Mouse (Mus musculus) limb, embryonic 10.5 days (tissue): ENCODE data around the gene Cdc27. TPM values are rescaled to one million over a fixed set of nuclear protein-coding genes. Genes with fewer than 3 reads are reported as not detected.
A peak's percentile ranks its signal among the peaks of the same experiment; 100 is the strongest.
"Not testable (repeated sequence)": the region's sequence is repeated elsewhere in the genome, so short reads cannot be mapped to it uniquely, and the experiment has no call there.

ENCODE experiments used
- DNase-seq: peaks from one replicate; pipeline ENCODE4 v3.0.0-alpha.2; 2017; ENCODE audit warnings: low spot score
- H3K27ac ChIP-seq: fragments of 300-500 bp; sonication (generic); 2 replicates; pipeline ENCODE4 v1.5.1; 2016; ENCODE audit warnings: mild to moderate bottlenecking
- H3K27me3 ChIP-seq: fragments of 300-500 bp; sonication (generic); 2 replicates; pipeline ENCODE4 v1.6.1; 2016; ENCODE audit warnings: low read depth, mild to moderate bottlenecking; ENCODE audit not compliant: poor library complexity, severe bottlenecking
- H3K36me3 ChIP-seq: fragments of 300-500 bp; sonication (generic); 2 replicates; pipeline ENCODE4 v1.6.1; 2016; ENCODE audit warnings: mild to moderate bottlenecking, moderate library complexity
- H3K4me1 ChIP-seq: fragments of 300-500 bp; sonication (generic); 2 replicates; pipeline ENCODE4 v1.6.1; 2016
- H3K4me3 ChIP-seq: fragments of 300-500 bp; sonication (generic); 2 replicates; pipeline ENCODE4 v1.5.1; 2016; ENCODE audit warnings: mild to moderate bottlenecking, moderate library complexity
- H3K9me3 ChIP-seq: fragments of 300-500 bp; sonication (generic); replicated peaks from 2 replicates; pipeline ENCODE4 v1.6.1; 2016; ENCODE audit warnings: mild to moderate bottlenecking
- WGBS: fragments of 180-500 bp; shearing (Covaris S2); methylation state at CpG from one replicate; pipeline ENCODE4 v1.1.7; 2016; 5-methylcytosine and 5-hydroxymethylcytosine counted together
- polyA plus RNA-seq: library from polyadenylated mRNA; unstranded; fragments of >200 nt; fragmentation: Nextera tagmentation; extraction: Ambion mirVana; gene quantifications from 2 replicates; pipeline ENCODE4 v1.2.1, GENCODE M21; 2016

Gene Cdc27
- polyA plus RNA-seq, 1 experiment from 2014 or later: 60.4 TPM

DNA sequence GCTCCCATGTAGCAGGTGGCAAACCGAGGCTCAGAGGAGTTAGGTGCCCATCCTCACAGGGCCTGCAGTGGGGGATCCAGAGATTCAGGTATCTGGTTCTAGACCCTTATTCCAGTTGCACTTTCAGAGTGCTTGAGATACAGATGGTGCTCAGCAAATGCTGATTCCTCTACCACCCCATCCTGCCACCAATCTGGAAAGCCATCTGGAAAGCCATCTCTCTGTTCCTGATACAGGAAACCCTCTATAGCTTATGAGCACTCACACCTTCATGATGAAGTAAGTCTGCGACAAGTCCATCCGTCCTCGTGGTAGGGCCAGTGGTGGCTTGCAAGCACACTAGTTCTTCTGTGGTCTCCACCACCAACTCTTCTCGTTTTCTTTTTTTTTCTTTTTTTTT, 30.2 kb upstream of the Cdc27 start:
- DNase-seq: no peak
- Histone ChIP-seq H3K27me3 (peaks cover 11% of the 10 kb centered on the region), H3K4me1 (peaks cover 28% of the 10 kb centered on the region), H3K4me3 (no peak overlapping the region), H3K36me3 (no peaks in the 10 kb centered on the region), H3K9me3 (no peaks in the 10 kb centered on the region), H3K27ac (no peak overlapping the region)
- 95% methylated on average over 5 of the region's 5 CpGs for WGBS

DNA sequence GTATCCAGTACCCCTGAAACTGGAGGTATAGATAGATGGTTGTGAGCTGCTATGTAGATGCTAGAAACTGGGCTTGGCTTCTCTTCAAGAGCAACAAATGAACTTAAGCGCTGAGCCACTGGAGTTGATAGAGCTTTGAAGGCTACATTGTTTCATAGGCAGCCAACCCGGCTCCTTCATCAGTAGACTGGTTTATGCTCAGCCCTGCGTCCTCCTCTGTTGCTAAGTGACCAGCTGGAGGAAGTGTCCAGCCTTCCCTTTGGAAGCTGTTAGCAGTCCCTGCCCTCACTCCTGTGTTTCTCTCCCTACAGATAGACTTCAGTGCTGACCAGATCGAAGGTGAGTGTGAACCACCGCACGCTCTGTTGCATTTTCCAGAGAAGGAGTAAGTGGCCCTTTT, 29.7 kb upstream of the Cdc27 start:
- Histone ChIP-seq H3K4me1 (peaks cover 28% of the 10 kb centered on the region), H3K4me3 (no peak overlapping the region), H3K27me3 (peaks cover 11% of the 10 kb centered on the region), H3K27ac (no peak overlapping the region), H3K9me3 (no peaks in the 10 kb centered on the region), H3K36me3 (no peaks in the 10 kb centered on the region)
- WGBS: 86% methylated on average over 6 of the region's 6 CpGs
- DNase-seq: no peak

DNA sequence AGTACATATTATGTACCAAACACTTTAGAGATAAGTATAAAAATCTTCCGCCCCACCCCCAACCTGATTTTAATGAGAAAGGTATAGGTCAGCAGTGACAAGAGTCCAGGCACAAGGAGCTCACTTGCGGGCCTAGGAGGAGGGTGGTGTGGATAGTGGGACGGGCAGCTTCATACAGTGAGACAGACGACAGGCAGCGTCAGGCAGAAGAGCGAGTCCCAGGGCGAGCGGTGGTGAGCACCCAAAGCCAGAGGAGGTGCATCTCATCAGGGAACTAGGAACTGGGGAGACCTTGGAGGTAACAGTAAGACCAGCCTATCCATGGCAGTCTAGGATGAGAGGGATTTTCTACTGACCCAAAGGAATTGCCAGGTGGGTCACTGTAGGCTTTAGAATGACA, 29.2 kb upstream of the Cdc27 start:
- no peak overlapping the region for H3K4me3 ChIP-seq
- peaks cover 28% of the 10 kb centered on the region for H3K4me1 ChIP-seq
- H3K36me3 ChIP-seq: no peaks in the 10 kb centered on the region
- H3K27me3 ChIP-seq: peaks cover 11% of the 10 kb centered on the region
- H3K9me3 ChIP-seq: no peaks in the 10 kb centered on the region
- no peak for DNase-seq
- WGBS: 93% methylated on average over 8 of the region's 8 CpGs
- H3K27ac ChIP-seq: no peak overlapping the region

DNA sequence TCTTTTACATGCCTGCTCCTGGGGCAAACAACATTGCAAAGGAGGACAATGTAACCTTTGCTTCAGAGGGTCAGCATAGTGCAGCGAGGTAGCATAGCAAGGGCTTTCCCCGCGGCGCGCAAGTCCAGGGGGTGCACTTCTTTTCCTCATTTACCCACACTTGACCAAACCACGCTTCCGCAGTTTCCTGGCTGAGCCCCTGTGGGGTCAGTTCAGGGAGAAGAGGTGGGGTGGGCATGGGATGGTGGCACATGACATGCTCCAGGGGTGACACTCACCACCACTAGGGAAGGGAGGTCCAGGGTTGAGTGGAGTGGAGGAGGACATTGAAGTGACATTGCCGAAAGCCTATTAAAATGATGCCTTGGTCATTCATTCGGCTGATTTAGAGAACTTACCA, 28.7 kb upstream of the Cdc27 start:
- Histone ChIP-seq H3K4me1 (peaks cover 28% of the 10 kb centered on the region), H3K36me3 (no peaks in the 10 kb centered on the region), H3K4me3 (no peak overlapping the region), H3K9me3 (no peaks in the 10 kb centered on the region), H3K27me3 (peaks cover 11% of the 10 kb centered on the region), H3K27ac (no peak overlapping the region)
- 87% methylated on average over 9 of the region's 9 CpGs for WGBS
- no peak for DNase-seq

DNA sequence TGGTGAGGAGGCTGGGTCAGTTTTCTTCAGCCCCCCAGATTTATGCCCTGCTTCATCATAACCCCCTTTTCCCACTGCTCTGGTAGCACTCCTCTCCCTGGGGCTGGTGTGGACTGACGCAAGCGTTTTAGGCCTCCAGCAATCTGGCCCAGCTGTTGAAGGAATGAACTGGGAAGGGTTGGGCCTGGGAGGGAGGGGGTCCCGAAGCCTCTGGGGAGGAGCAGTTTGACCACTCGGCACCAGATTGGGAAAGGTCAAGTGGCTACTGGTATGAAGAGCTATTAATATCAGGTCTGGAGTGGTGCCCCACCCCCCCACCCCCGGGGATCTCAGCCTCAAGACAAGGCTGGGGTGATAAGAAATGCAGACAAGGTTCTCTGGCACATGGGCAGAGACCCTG, 27.7 kb upstream of the Cdc27 start:
- H3K4me3 ChIP-seq: no peak overlapping the region
- no peak for DNase-seq
- 24% methylated on average over 5 of the region's 5 CpGs for WGBS
- peaks cover 15% of the 10 kb centered on the region for H3K27me3 ChIP-seq
- H3K9me3 ChIP-seq: no peaks in the 10 kb centered on the region
- H3K27ac ChIP-seq: no peak overlapping the region
- H3K36me3 ChIP-seq: no peaks in the 10 kb centered on the region
- H3K4me1 ChIP-seq: peaks cover 28% of the 10 kb centered on the region

DNA sequence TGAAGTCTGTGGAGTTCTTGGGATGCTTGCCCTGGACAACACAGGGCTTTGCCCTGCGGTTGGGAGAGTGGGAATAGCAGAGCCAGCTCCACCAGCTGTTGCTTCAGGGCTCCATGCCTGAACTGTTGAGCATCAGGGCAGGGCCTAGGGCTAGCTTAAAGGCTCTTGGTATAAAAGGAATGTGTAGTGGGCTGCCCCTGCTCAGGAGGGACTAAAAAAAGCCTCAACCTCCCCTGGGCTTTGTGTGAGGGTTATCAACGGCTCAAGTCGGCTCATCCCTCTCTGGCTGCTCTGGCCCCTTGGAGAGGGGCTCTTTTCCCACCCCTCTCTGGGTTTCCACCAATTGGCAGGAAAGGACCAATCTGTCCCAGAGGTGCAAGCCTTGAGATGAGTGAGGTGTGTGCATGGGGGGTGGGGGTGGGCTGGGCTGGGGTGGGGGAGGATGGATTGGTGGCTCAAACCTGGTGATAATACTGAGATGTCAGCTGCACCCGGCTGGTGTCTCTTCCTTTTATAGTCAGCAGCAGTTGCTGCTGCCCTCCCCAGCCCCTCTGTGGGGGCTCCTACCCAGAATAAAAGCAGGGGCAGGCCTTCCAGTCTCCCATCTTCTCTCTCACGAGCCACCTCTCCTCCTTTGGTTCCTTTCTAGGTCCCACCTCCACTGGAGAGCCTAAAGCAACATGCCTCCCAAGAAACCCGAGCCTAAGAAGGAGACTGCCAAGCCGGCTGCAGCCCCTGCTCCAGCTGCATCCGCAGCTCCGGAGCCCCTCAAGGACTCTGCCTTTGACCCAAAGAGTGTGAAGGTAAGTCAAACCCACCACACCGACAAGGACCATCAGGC, 26.6 kb upstream of the Cdc27 start:
- 48% methylated on average over 10 of the region's 10 CpGs for WGBS
- Histone ChIP-seq H3K9me3 (no peaks in the 10 kb centered on the region), H3K27ac (no peak overlapping the region), H3K36me3 (no peaks in the 10 kb centered on the region), H3K4me1 (peaks cover 26% of the 10 kb centered on the region), H3K4me3 (no peak overlapping the region), H3K27me3 (peaks cover 25% of the 10 kb centered on the region)
- no peak for DNase-seq

DNA sequence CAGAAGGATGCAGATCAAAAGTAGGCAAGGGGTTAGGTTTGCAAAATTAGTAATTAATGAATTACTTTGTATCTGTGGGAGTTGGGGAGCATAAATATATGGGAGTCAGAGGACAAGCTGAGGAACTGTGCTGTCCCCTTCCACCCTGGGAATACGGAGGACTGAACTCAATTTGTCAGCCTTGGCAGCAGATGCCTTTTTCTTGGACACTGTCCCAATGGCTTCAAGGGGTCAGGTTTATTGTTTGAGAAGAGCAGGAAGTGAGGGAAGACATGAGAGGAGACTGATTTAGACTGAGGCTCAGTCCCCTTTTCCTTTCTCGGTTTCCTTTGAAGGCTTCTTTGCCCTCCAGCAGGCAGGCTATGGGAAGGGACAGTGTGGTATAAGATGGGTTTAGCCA, 22.1 kb upstream of the Cdc27 start:
- Histone ChIP-seq H3K4me1 (peaks cover 11% of the 10 kb centered on the region), H3K36me3 (no peaks in the 10 kb centered on the region), H3K9me3 (no peaks in the 10 kb centered on the region), H3K27ac (no peak overlapping the region), H3K27me3 (peaks cover 41% of the 10 kb centered on the region), H3K4me3 (no peak overlapping the region)
- WGBS: 75% methylated on average over 2 of the region's 2 CpGs
- no peak for DNase-seq

DNA sequence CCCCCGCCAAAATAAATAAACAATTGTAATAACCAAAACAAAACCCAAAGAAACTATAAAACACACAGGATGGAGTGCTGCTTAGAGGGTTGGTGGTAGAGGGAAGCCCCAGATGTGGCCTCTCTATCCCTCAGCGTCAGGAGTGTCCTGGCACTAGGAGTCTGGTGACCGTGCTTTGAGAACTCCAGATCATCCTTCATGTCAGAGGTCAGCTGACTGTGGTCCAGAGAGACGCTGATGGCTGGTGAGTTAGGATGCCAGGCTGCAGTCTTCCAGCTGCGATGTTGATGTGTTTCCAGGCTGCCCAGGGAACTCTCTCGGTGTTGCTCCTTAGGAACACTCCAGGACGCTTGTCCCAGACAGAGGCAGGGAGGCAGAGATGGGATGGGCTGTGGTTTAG, 21.7 kb upstream of the Cdc27 start:
- no peak overlapping the region for H3K4me3 ChIP-seq
- H3K27ac ChIP-seq: no peak overlapping the region
- no peaks in the 10 kb centered on the region for H3K36me3 ChIP-seq
- peaks cover 36% of the 10 kb centered on the region for H3K27me3 ChIP-seq
- peaks cover 6% of the 10 kb centered on the region; the same call in 1 of the 2 replicates for H3K4me1 ChIP-seq
- WGBS: 42% methylated on average over 7 of the region's 7 CpGs
- DNase-seq: no peak
- H3K9me3 ChIP-seq: no peaks in the 10 kb centered on the region

DNA sequence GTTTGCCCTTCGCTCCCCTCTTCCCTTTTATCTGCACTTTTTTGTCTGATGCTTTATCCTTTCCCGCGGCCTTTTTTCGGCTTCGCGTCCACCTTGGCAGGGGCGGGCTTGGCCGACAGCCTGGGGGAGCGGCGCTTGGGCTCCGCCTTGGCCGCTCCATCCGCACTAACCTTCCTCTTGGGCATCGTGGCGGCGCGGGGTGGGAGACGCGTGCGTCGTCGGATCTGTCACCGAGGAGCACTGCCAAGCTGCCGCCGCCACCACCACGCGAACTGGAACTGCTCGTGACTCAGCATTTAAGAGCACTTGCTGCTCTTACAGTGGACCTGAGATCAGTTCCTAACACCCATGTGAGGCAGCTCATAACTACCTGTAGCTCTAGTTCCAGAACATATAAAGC, 21.0 kb upstream of the Cdc27 start:
- H3K9me3 ChIP-seq, H3K4me1 ChIP-seq, H3K36me3 ChIP-seq: not testable (repeated sequence)
- H3K27ac ChIP-seq: peak overlapping the region; percentile 25; the same call in 1 of the 2 replicates
- WGBS: 2% methylated on average over 28 of the region's 28 CpGs
- DNase-seq: peak; percentile 57
- H3K27me3 ChIP-seq: peaks cover 30% of the 10 kb centered on the region
- H3K4me3 ChIP-seq: peak overlapping the region; percentile 46

DNA sequence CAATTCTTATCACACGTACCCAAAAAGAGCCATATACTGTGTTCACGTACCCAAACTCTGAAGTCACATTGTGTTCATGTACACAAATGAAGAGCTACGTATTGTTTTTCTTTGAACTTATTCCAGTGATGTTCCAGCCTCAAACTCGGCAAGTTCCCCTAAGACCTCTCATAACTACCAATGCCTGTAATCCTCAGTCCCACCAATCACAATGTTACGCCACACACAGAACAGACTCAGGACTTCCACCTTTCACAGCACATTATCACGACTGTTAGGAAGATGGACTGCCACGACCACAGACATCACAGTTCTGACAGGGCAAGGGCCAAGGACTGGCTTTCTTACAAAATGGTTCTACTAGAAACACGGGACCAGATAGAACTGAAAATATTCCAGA, 20.1 kb upstream of the Cdc27 start:
- H3K9me3 ChIP-seq, H3K4me3 ChIP-seq, H3K4me1 ChIP-seq, H3K36me3 ChIP-seq, DNase-seq, H3K27ac ChIP-seq: not testable (repeated sequence)
- 86% methylated on average over 8 of the region's 8 CpGs for WGBS
- H3K27me3 ChIP-seq: peaks cover 30% of the 10 kb centered on the region

DNA sequence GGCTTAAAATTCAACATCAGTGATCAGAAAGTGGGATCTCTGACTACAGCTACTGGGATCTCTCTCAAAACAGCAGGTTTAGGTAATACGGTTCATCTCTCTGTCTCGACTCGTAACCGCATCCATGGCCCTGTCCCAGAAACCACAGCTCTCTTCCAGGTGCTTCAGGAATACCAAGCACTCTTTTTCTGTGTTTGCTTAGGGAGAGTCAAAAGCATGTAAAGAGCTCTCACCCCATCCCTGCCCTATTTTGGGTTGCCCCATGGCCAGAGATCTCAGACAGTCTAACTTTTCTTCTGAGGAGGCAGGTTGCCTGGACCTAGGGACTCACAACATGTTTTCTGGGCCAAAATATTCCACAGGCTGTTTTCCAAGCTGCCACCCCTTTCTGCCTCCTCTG, 17.9 kb upstream of the Cdc27 start:
- 94% methylated on average over 4 of the region's 4 CpGs for WGBS
- peaks cover 29% of the 10 kb centered on the region for H3K27me3 ChIP-seq

DNA sequence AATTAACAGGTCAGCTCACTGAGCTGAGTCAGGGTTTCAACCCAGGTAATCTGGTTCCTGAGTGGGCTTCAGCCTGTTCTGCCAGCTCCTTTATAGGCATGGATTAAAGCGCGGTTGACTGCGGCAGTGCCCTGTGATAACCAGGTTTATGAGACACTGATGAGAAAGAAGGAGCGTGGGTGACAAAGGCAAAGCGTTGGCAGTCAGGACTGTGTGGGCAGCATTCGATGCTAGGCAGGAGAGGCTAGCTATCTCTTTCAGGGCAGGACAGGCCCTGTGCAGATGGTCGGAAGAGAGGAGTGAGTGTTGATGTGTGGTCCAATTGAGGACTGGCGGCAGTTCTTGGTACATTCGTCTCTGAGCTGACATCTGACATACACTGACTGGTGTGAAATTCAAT, 17.3 kb upstream of the Cdc27 start:
- Histone ChIP-seq H3K9me3 (no peaks in the 10 kb centered on the region), H3K27ac (no peak overlapping the region), H3K36me3 (no peaks in the 10 kb centered on the region), H3K4me1 (peaks cover 5% of the 10 kb centered on the region; the same call in 1 of the 2 replicates), H3K4me3 (no peak overlapping the region), H3K27me3 (peaks cover 23% of the 10 kb centered on the region)
- WGBS: 88% methylated on average over 9 of the region's 9 CpGs
- no peak for DNase-seq

More for the DNA sequence above, 17.9 kb upstream of the Cdc27 start:
- no peak for DNase-seq
- no peaks in the 10 kb centered on the region for H3K36me3 ChIP-seq
- H3K27ac ChIP-seq: no peak overlapping the region
- peaks cover 5% of the 10 kb centered on the region; the same call in 1 of the 2 replicates for H3K4me1 ChIP-seq
- no peaks in the 10 kb centered on the region for H3K9me3 ChIP-seq
- H3K4me3 ChIP-seq: no peak overlapping the region

DNA sequence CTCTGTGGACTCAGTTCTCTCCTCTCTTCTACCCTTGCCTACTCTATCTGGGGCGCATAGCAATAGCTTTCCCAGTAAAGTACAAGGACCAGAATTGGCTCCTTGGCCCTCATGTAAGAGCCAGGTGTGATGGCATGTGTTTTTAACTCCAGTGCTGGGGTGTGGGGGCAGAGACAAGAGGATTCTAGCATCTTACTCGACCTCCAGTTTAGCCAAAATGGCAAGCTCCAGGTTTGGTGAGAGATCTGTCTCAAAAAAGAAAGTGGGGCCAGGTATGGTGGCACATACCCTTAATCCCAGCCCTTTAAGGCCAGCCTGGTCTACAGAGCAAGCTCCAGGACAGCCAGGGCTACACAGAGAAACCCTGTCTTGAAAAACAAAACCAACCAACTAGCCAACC, 16.4 kb upstream of the Cdc27 start:
- Histone ChIP-seq H3K9me3 (no peaks in the 10 kb centered on the region), H3K4me1 (peaks cover 5% of the 10 kb centered on the region; the same call in 1 of the 2 replicates), H3K36me3 (no peaks in the 10 kb centered on the region), H3K27ac (no peak overlapping the region), H3K27me3 (peaks cover 14% of the 10 kb centered on the region; the same call in 1 of the 2 replicates), H3K4me3 (no peak overlapping the region)
- DNase-seq: no peak
- WGBS: 82% methylated on average over 2 of the region's 2 CpGs
